Mouse (Mus musculus) left cerebral cortex, adult 18-20 months (tissue): ENCODE measurements at regions not wholly inside any gene's neighbourhood (a gene's known extent, or its start where the extent isn't known, plus 50 kb on each side); places are given as distances from the start of the nearest gene placed in this dataset.
"Not testable (repeated sequence)": the region's sequence is repeated elsewhere in the genome, so short reads cannot be mapped to it uniquely, and the experiment has no call there.

Source experiments
- DNase-seq, 2 experiments: peaks; one replicate each; pipeline ENCODE4 v3.0.0; 2021 to 2022; ENCODE audit warnings: low spot score in 2 of 2, mixed read lengths in 1 of 2
- microRNA-seq, 2 experiments: library from miRNA; unstranded; fragments of <30 nt; microRNA quantifications; one replicate each; pipeline ENCODE4 v1.2.0; 2021

DNA sequence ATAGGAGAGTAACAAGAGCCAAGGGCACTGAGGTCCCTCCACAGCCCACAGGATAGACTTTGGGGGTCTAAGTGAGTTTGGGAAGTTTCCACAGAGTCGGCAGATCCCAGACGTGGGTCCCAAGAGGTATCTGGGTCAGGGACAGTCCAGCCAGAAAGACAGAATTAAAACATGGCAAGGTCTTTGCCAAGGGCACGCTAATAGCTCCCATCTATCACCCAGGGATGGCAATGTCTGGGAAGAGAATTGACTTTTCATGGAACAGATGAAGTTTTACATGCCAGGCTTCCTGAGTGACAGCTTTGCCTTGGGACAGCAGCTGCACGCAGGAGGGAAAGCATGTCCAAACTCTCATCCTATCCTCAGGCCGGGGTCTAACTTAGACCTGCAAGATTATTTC is 563.5 kb downstream of the Gm10330 start:
- not testable (repeated sequence) for DNase-seq

DNA sequence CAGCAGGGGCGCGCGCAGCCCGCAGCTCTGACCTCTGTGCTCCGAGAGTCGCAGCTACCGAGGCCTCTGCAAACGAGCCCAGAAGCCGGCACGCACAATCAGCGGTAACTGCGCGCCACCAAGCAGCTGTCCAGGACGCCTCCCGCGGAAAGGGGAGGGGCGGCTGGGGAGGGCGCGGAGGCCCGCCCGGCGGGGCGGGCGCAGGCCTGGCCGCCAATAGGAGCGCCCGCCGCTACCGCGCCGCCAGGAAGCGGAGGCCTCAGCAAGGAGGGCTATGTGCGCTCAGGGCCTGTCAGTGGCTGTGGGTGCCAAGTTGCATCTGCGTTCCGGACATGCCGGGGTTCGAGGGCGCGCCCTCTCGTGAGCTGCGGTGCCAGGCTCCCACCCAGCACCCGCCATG is 590.5 kb downstream of the Gm10330 start:
- peak; percentile 1 for DNase-seq

DNA sequence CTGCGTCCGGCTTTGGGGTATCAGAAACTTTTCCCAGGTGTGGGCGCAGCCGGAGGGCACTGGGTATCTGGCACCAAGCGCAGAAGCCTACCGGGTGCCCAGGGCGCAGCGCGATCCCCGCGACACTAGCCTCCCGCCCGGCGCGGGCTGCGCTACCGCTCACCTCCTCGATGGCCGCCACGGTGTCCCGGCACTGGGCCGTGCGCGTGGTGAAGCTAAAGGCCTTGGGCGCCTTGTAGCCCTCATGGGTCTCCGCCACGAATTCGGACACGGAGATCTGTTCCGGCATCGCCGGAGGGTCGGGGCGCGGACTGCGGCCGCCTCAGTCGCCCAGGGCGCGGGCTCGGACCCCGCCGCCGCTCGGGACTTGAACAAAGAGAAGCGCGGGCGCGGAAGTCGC is 591.0 kb downstream of the Gm10330 start:
- not testable (repeated sequence) for DNase-seq

Small RNA genes lying in the stretch of these regions (microRNA-seq; reads per million reads assigned to microRNA genes)
- gene Gm26140 = 0 reads per million in 2 experiments
